Mouse (Mus musculus): ENCODE measurements around the gene Hoxb4.

Hoxb4 gene

GRCm38 (mm10) chr11:96313806-96314428 is 4.2 kb upstream of the Hoxb4 start:
- no peak for DNase-seq (ENCODE audit: low read depth, low spot score)

GRCm38 (mm10) chr11:96314671-96315343 is 3.3 kb upstream of the Hoxb4 start:
- no peak for DNase-seq (ENCODE audit: low read depth, low spot score)

GRCm38 (mm10) chr11:96315344-96315681 is 2.8 kb upstream of the Hoxb4 start:
- DNase-seq (ENCODE audit: low read depth, low spot score), result no peak

- DNase-seq (ENCODE audit: low read depth, low spot score), result no peak
These were observed 1.1 kb upstream of the Hoxb4 start for GRCm38 (mm10) chr11:96316696-96317607.

DNA sequence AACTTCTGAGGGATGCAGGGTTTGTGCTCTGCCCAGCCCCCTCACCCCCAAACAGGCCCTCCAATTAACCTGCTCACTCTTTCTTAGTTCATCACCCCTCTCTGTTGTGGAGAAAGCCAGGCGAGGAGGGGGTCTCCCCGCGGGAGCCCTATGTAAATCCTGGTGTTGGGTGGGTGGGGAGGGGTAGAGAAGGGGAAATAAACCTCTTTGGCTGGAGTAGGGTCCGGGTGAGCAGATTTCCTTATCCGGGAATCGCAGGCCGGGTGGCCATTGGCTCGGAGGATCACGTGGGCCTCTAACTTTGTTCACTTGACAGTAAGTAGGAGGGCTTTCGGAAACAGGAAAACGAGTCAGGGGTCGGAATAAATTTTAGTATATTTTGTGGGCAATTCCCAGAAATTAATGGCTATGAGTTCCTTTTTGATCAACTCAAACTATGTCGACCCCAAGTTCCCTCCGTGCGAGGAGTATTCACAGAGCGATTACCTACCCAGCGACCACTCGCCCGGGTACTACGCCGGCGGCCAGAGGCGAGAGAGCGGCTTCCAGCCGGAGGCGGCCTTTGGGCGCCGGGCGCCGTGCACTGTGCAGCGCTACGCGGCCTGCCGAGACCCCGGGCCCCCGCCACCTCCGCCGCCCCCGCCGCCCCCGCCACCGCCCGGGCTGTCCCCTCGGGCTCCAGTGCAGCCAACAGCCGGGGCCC is 452 bp downstream of the Hoxb4 start:
- peak; percentile 12 for DNase-seq (ENCODE audit: low read depth, low spot score)

DNA sequence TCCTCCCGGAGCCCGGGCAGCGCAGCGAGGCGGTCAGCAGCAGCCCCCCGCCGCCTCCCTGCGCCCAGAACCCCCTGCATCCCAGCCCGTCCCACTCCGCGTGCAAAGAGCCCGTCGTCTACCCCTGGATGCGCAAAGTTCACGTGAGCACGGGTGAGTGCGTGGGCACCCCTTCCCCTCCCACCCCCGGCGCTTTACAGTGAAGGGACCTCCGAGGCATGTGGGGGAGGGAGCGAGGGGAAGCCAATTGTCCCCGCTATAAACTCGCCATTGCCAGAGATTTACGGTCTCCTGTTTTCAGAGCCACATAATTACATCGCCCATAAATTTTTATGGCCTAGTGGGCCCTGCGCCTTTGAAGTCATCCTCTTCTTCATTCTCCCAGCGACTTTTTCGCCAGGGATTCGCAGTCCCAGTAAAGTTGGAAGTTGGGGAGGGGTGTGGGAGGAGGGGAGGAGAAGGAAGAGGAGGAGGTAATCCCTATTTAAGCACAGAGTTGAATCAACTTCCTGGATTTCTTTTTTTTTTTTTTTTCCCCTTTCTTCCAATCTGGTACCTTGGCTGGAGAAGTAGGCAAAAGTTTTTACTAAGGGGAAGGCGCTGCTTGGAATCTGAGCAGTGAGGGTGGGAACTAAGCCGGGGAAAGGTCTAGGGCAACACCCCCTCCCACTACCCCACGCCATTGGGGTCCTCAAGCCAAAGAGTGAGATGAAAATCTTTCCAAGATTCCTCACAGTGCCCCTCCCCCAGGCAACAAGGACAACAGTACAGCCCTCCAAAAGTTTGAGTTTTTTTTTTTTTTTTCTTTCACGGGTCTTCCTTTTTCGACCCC is 1.2 kb downstream of the Hoxb4 start:
- no peak for DNase-seq (ENCODE audit: low read depth, low spot score)

GRCm38 (mm10) chr11:96319910-96320309 is 1.8 kb downstream of the Hoxb4 start:
- DNase-seq (ENCODE audit: low read depth, low spot score), result no peak

DNA sequence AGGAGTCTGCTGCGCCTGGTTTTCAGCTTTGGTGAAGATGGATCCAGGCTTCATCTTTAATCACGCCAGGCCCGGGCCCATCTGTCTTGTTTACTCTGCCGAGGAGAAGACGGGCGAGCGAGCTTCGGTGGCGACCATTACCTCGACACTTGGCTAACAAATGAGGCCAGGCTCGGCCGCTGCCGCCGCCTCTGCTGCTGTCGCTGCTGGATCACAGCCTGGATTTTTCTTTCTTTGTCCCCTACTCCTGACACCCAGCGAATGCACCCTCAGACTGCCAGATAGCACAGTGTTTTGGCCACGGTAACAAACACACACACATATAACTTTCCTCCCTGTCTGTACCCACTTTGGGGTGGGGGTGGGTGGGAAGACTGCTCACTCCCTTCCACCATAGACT is 2.6 kb downstream of the Hoxb4 start:
- DNase-seq (ENCODE audit: low read depth, low spot score), result no peak

GRCm38 (mm10) chr11:96321846-96322245 is 3.8 kb downstream of the Hoxb4 start:
- DNase-seq (ENCODE audit: low read depth, low spot score), result no peak

- no peak for DNase-seq (ENCODE audit: low read depth, low spot score)
These were observed 4.7 kb downstream of the Hoxb4 start for GRCm38 (mm10) chr11:96322738-96323137.

GRCm38 (mm10) chr11:96323154-96323553 is 5.1 kb downstream of the Hoxb4 start, which contains the start of gene Hoxb3:
Gene Hoxb3, plus strand, starts transcription at chr11:96323326.
- DNase-seq (ENCODE audit: low read depth, low spot score), result no peak

DNA sequence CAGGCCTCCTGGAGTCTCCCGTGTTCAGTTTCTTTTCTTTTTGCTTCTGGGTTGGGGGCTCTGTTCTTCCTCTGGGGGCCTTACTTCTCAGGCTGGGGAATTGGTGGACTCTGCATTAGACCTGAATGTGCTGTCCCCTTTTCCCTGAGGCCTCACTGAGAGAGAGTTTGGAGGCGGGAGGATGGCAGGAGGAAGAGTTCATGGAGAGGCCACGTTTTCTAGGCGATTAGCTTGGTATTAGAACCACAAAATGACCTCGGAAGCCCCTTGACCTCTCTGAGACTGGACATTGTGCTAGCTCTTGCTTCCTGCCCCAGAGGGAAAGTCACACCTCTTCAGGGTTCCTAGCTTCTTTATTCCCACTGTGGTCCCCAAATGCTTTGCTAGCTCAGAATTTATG is 6.1 kb downstream of the Hoxb4 start:
- DNase-seq (ENCODE audit: low read depth, low spot score), result no peak

- no peak for DNase-seq (ENCODE audit: low read depth, low spot score)
These were observed 6.9 kb downstream of the Hoxb4 start for GRCm38 (mm10) chr11:96324965-96325364.

DNA sequence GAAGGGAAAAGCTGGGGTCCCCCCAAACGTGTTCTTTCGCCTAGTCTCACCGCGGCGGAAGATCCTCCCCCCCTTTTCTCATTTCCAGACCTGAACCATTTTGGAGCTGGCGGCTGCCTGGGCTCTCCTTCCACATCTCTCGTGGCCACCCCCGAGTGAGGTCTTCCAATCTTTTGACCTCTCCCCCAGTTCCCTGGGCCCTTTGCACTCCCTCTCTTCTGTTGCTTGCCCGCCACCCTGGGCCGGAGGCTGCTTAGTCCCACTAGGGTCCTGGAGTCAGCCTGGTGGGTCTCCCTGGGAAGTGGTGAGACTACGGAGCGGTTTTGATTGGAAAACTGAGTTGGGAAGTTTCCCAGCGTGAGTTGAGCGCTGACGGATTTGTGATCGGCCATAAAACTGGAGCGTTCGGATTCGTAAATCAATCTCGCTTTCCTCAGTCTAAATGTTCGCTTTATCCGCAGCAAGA is 7.7 kb downstream of the Hoxb4 start:
- no peak for DNase-seq (ENCODE audit: low read depth, low spot score)

GRCm38 (mm10) chr11:96326705-96327104 is 8.6 kb downstream of the Hoxb4 start:
- no peak for DNase-seq (ENCODE audit: low read depth, low spot score)

DNA sequence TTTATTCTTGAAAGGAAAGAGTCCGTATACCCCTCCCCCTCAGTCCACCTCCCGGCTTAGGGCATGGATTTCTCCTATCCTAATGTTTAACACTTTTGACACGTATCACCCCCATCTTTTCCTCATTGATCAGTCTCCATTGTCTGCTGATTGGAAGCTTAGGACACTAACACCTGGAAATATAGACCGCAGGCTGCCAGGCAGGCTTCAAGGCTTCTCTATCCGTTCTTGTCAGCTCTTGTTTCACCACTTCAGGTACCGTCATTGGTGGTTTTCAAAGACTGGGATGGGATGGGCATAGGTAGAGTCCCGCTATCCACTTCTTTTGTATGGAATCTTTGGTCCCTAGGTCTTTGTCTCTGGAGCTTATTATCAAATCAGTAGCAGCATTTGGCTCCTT is 9.1 kb downstream of the Hoxb4 start:
- no peak for DNase-seq (ENCODE audit: low read depth, low spot score)

GRCm38 (mm10) chr11:96327750-96328149 is 9.7 kb downstream of the Hoxb4 start:
- no peak for DNase-seq (ENCODE audit: low read depth, low spot score)

DNA sequence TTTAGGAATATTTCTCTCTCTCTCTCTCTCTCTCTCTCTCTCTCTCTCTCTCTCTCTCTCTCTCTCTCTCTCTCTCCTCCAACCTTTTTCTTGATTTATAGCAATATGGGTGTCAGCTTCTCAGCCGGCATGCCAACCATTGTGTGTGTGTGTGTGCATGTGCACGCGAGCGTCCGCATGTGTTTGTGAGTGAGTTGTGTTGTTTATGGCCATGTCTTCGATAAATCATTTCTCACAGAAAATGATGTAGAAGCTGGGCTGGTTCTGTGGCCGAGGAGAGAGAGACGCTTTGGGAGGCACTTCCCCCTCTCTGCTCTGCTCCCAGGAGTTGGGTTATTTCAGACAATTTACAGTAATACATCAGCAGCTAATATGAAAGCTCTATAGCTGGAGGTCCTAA is 10.5 kb downstream of the Hoxb4 start:
- DNase-seq (ENCODE audit: low read depth, low spot score), result no peak

DNA sequence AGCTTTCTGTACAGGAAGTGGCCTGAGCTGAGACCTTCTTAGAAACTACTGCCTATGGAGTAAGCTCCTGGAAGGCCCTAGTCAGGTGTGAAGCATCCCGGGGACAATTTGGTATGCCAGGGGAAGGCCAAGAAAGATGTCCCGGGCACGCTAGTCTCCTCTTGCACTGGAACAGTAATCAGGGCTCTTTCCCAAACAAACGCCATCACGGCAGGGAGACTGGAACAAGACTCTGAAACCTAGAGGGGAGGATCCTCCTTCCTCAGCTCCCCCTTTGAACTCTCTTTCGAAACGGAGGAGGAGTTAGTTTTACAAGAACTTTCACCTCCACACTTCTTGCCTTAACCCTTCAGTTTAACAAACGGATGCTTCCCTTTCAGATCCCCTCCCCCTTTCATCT is 14.0 kb downstream of the Hoxb4 start:
- DNase-seq (ENCODE audit: low read depth, low spot score), result no peak

DNA sequence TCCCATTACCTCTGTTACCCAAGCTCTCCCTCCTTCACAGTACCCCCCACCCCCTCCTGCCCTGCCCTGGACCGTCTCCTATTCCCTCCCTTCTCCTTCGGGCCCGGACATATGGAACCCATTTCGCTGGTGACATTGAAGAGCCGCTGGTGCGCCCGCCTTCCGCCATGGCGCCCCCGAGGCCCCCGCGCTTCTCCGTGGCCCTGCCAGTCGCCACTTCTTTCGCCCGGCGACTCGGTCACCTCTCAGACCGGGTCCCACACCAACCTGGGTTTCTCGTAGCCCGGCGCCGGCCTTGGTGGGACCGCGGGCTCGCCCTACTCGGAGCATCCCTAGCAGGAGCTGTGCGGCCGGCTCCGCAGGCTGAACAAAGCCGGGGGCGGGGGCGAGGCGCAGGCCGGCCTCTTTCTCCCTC is 14.6 kb downstream of the Hoxb4 start:
- no peak for DNase-seq (ENCODE audit: low read depth, low spot score)
